Mouse (Mus musculus) right cerebral cortex, adult 18-20 months (tissue): ENCODE measurements around the gene Spag7.

Experiments used
- DNase-seq: peaks from one replicate; pipeline ENCODE4 v3.0.0; 2022; ENCODE audit warnings: mixed read lengths

Spag7 gene

GRCm38 (mm10) chr11:70668771-70669505, at the start of gene Spag7:
Gene Spag7, minus strand, starts transcription at chr11:70669416.
- DNase-seq: peak; percentile 99

GRCm38 (mm10) chr11:70718481-70718880, 49.3 kb upstream of the Spag7 start:
- DNase-seq: no peak

- no peak for DNase-seq
Observed at GRCm38 (mm10) chr11:70715832-70716231, 46.6 kb upstream of the Spag7 start.

GRCm38 (mm10) chr11:70713222-70713621, 44.0 kb upstream of the Spag7 start:
- DNase-seq: no peak

GRCm38 (mm10) chr11:70711026-70711425, 41.8 kb upstream of the Spag7 start:
- DNase-seq: peak; percentile 48

GRCm38 (mm10) chr11:70706127-70706526, 36.9 kb upstream of the Spag7 start:
- no peak for DNase-seq

GRCm38 (mm10) chr11:70702781-70703180, 33.6 kb upstream of the Spag7 start:
- DNase-seq: no peak

- no peak for DNase-seq
Observed at GRCm38 (mm10) chr11:70701984-70702733, 32.9 kb upstream of the Spag7 start.

GRCm38 (mm10) chr11:70701221-70701955, 32.2 kb upstream of the Spag7 start:
- DNase-seq: no peak

GRCm38 (mm10) chr11:70700613-70701012, 31.4 kb upstream of the Spag7 start:
- peak; percentile 52 for DNase-seq

GRCm38 (mm10) chr11:70699722-70700556, 30.7 kb upstream of the Spag7 start, which contains the start of the genes Inca1 and Kif1c:
Gene Inca1, minus strand, starts transcription at chr11:70700155.
Gene Kif1c, plus strand, starts transcription at chr11:70700548.
- peak; percentile 95 for DNase-seq

- no peak for DNase-seq
Observed at GRCm38 (mm10) chr11:70699051-70699450, 29.8 kb upstream of the Spag7 start.

- DNase-seq: no peak
Observed at GRCm38 (mm10) chr11:70697376-70697775, 28.2 kb upstream of the Spag7 start.

GRCm38 (mm10) chr11:70693504-70693903, 24.3 kb upstream of the Spag7 start:
- DNase-seq: no peak

- DNase-seq: no peak
Observed at GRCm38 (mm10) chr11:70689578-70689977, 20.4 kb upstream of the Spag7 start.

GRCm38 (mm10) chr11:70688372-70688771, 19.2 kb upstream of the Spag7 start:
- no peak for DNase-seq

- peak; percentile 87 for DNase-seq
Observed at GRCm38 (mm10) chr11:70687601-70688199, 18.5 kb upstream of the Spag7 start, which contains the start of gene Camta2. Gene Camta2, minus strand, starts transcription at chr11:70688105.

GRCm38 (mm10) chr11:70686901-70687566, 17.8 kb upstream of the Spag7 start:
- DNase-seq: peak; percentile 83

- no peak for DNase-seq
Observed at GRCm38 (mm10) chr11:70683640-70684039, 14.4 kb upstream of the Spag7 start.

- no peak for DNase-seq
Observed at GRCm38 (mm10) chr11:70681897-70682581, 12.8 kb upstream of the Spag7 start.

- DNase-seq: no peak
Observed at GRCm38 (mm10) chr11:70681170-70681569, 12.0 kb upstream of the Spag7 start.
